Mouse (Mus musculus) forebrain, postnatal 0 days (tissue): ENCODE measurements around the gene Lingo2. TPM values are rescaled to one million over a fixed set of nuclear protein-coding genes. Genes with fewer than 3 reads are reported as not detected.

Experiments used
- ATAC-seq: fragments of 200-750 bp; cut with Nextera tagmentation; 2 replicates; pipeline ENCODE4 v1.8.0; 2017; ENCODE audit warnings: mild to moderate bottlenecking, moderate library complexity
- DNase-seq: peaks from one replicate; pipeline ENCODE4 v3.0.0-alpha.2; 2015
- H3K27ac ChIP-seq: fragments of 300-500 bp; sonication (generic); 2 replicates; pipeline ENCODE4 v1.5.1; 2014; ENCODE audit warnings: low read depth, mild to moderate bottlenecking, antibody characterized with exemption, low read length, moderate library complexity, mixed read lengths
- H3K27me3 ChIP-seq: fragments of 300-500 bp; sonication (generic); 2 replicates; pipeline ENCODE4 v1.6.1; 2014; ENCODE audit warnings: mild to moderate bottlenecking, low read length, mixed read lengths; ENCODE audit not compliant: insufficient read depth
- H3K36me3 ChIP-seq: fragments of 300-500 bp; sonication (generic); 2 replicates; pipeline ENCODE4 v1.6.1; 2014; ENCODE audit warnings: mild to moderate bottlenecking, moderate library complexity; ENCODE audit not compliant: insufficient read depth
- H3K4me1 ChIP-seq: fragments of 300-500 bp; sonication (generic); 2 replicates; pipeline ENCODE4 v1.6.1; 2014; ENCODE audit warnings: antibody characterized with exemption; ENCODE audit not compliant: insufficient read depth
- H3K4me2 ChIP-seq: fragments of 300-500 bp; sonication (generic); 2 replicates; pipeline ENCODE4 v1.6.1; 2014; ENCODE audit warnings: low read depth, mild to moderate bottlenecking, moderate library complexity
- H3K4me3 ChIP-seq: fragments of 300-500 bp; sonication (generic); 2 replicates; pipeline ENCODE4 v1.5.1; 2014; ENCODE audit warnings: low read depth, low read length, mixed read lengths
- H3K9ac ChIP-seq: fragments of 300-500 bp; sonication (generic); 2 replicates; pipeline ENCODE4 v1.6.1; 2014; ENCODE audit warnings: mild to moderate bottlenecking
- H3K9me3 ChIP-seq: fragments of 300-500 bp; sonication (generic); 2 replicates; pipeline ENCODE4 v1.6.1; 2016; ENCODE audit warnings: low read length
- CTCF ChIP-seq: sonication (generic); IDR thresholded peaks from 2 replicates; pipeline ENCODE4 v1.5.1; 2016; ENCODE audit warnings: antibody characterized with exemption, control low read depth, low read depth
- WGBS: fragments of 180-500 bp; shearing (Covaris S2); extraction: QIAGEN DNeasy Blood & Tissue Kit; methylation state at CpG from one replicate; pipeline ENCODE4 v1.1.7; 2014; 5-methylcytosine and 5-hydroxymethylcytosine counted together
- polyA plus RNA-seq: library from polyadenylated mRNA; unstranded; fragments of >200 nt; fragmentation: Nextera tagmentation; extraction: Ambion mirVana; gene quantifications from 2 replicates; pipeline ENCODE4 v1.2.1, GENCODE M21; 2015
- total RNA-seq: library from RNA; depleted of rRNA; stranded (reverse); fragments of >200 nt; gene quantifications from 2 replicates; pipeline ENCODE4 v1.2.3, GENCODE M21; 2014

The Lingo2 gene
- total and polyA plus RNA-seq, 2 experiments from 2014 or later, result 43.2 to 43.8 TPM

DNA sequence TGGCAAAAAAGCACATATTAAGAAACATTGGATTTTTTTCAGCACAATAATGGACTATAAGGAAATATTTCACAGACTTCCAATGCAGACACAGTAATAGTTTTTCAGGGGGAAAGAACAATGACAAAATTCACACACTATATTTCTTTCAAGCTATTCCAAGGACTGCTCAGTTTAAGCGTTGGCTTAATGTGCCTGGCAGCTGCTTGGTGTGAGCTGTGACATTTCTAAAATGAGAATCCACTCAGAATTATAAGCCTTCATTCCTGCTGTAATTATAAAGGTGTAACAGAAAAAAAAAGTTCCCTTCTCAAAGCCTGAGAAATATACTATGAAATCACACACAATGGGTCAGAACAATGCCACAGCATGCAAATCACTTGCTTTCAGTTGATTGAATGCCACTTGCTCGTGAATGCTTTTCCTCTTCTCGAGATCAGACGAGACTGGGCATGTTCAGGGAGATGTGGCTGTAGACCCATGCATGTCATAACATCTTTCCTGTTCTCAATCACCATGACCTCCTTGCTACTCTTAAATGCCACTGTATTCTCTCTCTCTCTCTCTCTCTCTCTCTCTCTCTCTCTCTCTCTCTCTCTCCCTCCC is 1017.4 kb downstream of the Lingo2 start:
- 9% methylated on average over 4 of the region's 4 CpGs for WGBS
- peak; percentile 6 for DNase-seq
- no peak overlapping the region for H3K4me2 ChIP-seq

DNA sequence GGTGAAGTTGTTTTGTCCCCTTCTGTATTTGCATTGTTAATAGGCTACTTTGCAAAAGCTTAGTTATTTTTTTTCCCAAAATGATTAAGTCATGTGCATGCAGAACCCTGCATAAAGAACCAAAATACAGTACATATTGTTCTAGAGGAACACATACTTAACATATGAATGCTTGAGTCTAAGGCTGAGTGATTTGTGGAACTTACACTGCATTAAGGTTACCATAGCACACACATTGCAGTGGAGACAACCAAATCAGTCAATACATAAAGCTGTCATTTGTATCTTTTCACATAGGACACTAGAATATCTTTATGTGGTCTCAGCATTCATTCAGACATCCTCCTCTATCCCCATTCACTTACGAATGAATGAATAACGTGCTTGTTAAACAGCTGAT is 1023.8 kb downstream of the Lingo2 start:
- no peak for ATAC-seq
- TF ChIP-seq CTCF, result no peak
- DNase-seq, result no peak
- no peaks in the 10 kb centered on the region for H3K27me3 ChIP-seq
- H3K9me3 ChIP-seq, result no peaks in the 10 kb centered on the region
- H3K4me1 ChIP-seq, result no peaks in the 10 kb centered on the region
- H3K9ac ChIP-seq, result no peak overlapping the region
- 24% methylated on average over 2 of the region's 2 CpGs for WGBS
- no peak overlapping the region for H3K4me3 ChIP-seq
- no peak overlapping the region for H3K4me2 ChIP-seq
- H3K36me3 ChIP-seq, result no peaks in the 10 kb centered on the region
- H3K27ac ChIP-seq, result no peak overlapping the region

More for the DNA sequence above, 1017.4 kb downstream of the Lingo2 start:
- Histone ChIP-seq H3K27me3 (no peaks in the 10 kb centered on the region), H3K36me3 (no peaks in the 10 kb centered on the region), H3K4me3 (no peak overlapping the region), H3K27ac (no peak overlapping the region), H3K9me3 (no peaks in the 10 kb centered on the region), H3K9ac (no peak overlapping the region), H3K4me1 (no peaks in the 10 kb centered on the region)
- peak; percentile 53; the same call in 1 of the 2 replicates for ATAC-seq
- no peak for TF ChIP-seq CTCF

DNA sequence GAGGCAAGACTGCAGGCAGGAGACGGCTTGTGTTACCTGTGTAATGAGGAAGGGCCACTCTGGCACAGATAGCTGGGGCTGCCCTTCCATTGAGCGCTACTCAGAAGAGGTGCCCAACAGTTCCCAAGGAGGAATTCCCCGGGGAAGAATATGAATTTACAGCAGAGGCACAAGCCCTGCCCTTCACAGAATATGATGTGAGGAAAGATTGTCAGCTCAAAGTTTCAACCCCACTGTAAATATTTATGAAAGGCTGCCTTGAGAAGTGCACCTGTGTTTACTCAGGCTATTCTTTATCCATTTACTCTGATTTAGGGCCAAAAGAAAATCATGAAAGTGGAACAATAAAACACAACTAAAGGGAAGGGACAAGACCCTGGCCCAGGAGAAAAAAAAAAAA is 1034.1 kb downstream of the Lingo2 start:
- H3K4me1 ChIP-seq, result no peaks in the 10 kb centered on the region
- ATAC-seq (no peak), DNase-seq (no peak)
- no peaks in the 10 kb centered on the region for H3K9me3 ChIP-seq
- H3K27me3 ChIP-seq, result no peaks in the 10 kb centered on the region
- no peak overlapping the region for H3K9ac ChIP-seq
- no peak overlapping the region for H3K4me3 ChIP-seq
- WGBS, result 75% methylated on average over 3 of the region's 3 CpGs
- H3K36me3 ChIP-seq, result no peaks in the 10 kb centered on the region
- H3K27ac ChIP-seq, result no peak overlapping the region
- no peak overlapping the region for H3K4me2 ChIP-seq
- TF ChIP-seq CTCF, result no peak

DNA sequence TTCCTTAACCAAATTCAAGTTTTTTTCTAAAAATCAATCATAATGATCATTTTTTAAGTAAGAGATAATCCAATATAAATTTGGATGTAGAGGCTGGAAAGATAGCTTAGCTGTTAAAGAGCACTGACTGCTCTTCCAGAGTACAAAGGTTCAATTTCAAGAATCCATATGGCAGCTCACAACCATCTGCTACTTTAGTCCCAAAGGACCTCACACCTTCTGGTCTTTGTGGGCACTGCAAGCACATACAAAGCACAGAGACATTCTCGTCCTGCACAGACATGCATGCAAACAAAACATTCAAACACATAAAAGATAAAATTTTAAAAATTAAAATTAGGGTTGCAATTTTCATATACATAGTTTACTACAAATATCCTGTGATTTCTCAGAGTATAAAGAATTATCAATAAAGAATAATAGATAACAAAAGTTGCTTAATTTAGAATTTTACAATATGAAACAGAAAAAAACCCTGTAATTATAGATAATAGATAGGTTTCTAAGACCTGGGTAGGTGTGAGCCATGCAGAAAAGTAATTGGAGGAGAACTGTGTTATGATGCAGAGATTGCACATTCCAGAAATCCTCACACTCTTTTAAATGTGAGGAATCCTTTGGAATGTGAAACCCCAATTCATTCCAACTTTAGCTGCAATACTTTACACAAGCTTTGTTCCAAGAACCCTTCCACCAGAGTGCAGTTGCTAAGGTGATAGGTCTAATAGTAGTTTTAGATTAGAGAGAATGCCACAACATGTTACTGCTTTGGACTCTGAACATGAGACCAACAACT is 1053.6 kb downstream of the Lingo2 start:
- TF ChIP-seq CTCF, result no peak
- Histone ChIP-seq H3K4me1 (no peaks in the 10 kb centered on the region), H3K4me3 (no peak overlapping the region), H3K9ac (no peak overlapping the region), H3K36me3 (no peaks in the 10 kb centered on the region), H3K27me3 (no peaks in the 10 kb centered on the region), H3K27ac (no peak overlapping the region), H3K9me3 (no peaks in the 10 kb centered on the region), H3K4me2 (no peak overlapping the region)
- ATAC-seq, result peak; percentile 61
- DNase-seq, result no peak
- 50% methylated on average over 1 of the region's 1 CpGs for WGBS

GRCm38 (mm10) chr4:35885591-35886542 is 1065.7 kb downstream of the Lingo2 start:
- H3K27ac ChIP-seq, result 0 out of 2 replicates have a peak overlapping the region, but pooled peaks have one; percentile 16
- TF ChIP-seq CTCF, result no peak
- H3K9me3 ChIP-seq, result no peaks in the 10 kb centered on the region
- ATAC-seq (peak; percentile 91), DNase-seq (peak; percentile 83)
- 0 out of 2 replicates have a peak, but pooled peaks cover 5% of the 10 kb centered on the region for H3K4me1 ChIP-seq
- H3K4me2 ChIP-seq, result no peak overlapping the region
- 3% methylated on average over 5 of the region's 5 CpGs for WGBS
- H3K9ac ChIP-seq, result no peak overlapping the region
- no peak overlapping the region for H3K4me3 ChIP-seq
- no peaks in the 10 kb centered on the region for H3K36me3 ChIP-seq
- H3K27me3 ChIP-seq, result no peaks in the 10 kb centered on the region

GRCm38 (mm10) chr4:35884946-35885460 is 1066.5 kb downstream of the Lingo2 start:
- 57% methylated on average over 3 of the region's 3 CpGs for WGBS
- Histone ChIP-seq H3K9me3 (no peaks in the 10 kb centered on the region), H3K9ac (no peak overlapping the region), H3K4me2 (no peak overlapping the region), H3K36me3 (no peaks in the 10 kb centered on the region), H3K4me1 (0 out of 2 replicates have a peak, but pooled peaks cover 5% of the 10 kb centered on the region), H3K27me3 (no peaks in the 10 kb centered on the region), H3K4me3 (no peak overlapping the region), H3K27ac (no peak overlapping the region)
- no peak for ATAC-seq
- DNase-seq, result no peak
- TF ChIP-seq CTCF, result no peak
